Mouse (Mus musculus): ENCODE measurements at regions not wholly inside any gene's neighbourhood (a gene's known extent, or its start where the extent isn't known, plus 50 kb on each side); places are given as distances from the start of the nearest gene placed in this dataset.

GRCm38 (mm10) chr17:83959159-83959848, 111.5 kb upstream of the Haao start:
- no peak for DNase-seq

- no peak for DNase-seq
Measured at GRCm38 (mm10) chr17:83958706-83959105, 110.9 kb upstream of the Haao start.

GRCm38 (mm10) chr17:83957661-83958540, 110.1 kb upstream of the Haao start:
- no peak for DNase-seq

GRCm38 (mm10) chr17:83956821-83957565, 109.2 kb upstream of the Haao start:
- peak; percentile 33 for DNase-seq

- DNase-seq: peak; percentile 49
Measured at GRCm38 (mm10) chr17:83955978-83956377, 108.2 kb upstream of the Haao start.

- no peak for DNase-seq
Measured at GRCm38 (mm10) chr17:83955058-83955697, 107.4 kb upstream of the Haao start.

- DNase-seq: peak; percentile 88
Measured at GRCm38 (mm10) chr17:83954291-83955057, 106.7 kb upstream of the Haao start.

GRCm38 (mm10) chr17:83953656-83954055, 105.9 kb upstream of the Haao start:
- peak; percentile 65 for DNase-seq

- peak; percentile 39 for DNase-seq
Measured at GRCm38 (mm10) chr17:83946718-83947117, 99.0 kb upstream of the Haao start.

- DNase-seq: no peak
Measured at GRCm38 (mm10) chr17:83939344-83939743, 91.6 kb upstream of the Haao start.

GRCm38 (mm10) chr17:83938671-83939244, 91.0 kb upstream of the Haao start:
- DNase-seq: peak; percentile 66

- DNase-seq: peak; percentile 55
Measured at GRCm38 (mm10) chr17:83937576-83937975, 89.8 kb upstream of the Haao start.

- DNase-seq: no peak
Measured at GRCm38 (mm10) chr17:83936677-83937076, 88.9 kb upstream of the Haao start.

- DNase-seq: no peak
Measured at GRCm38 (mm10) chr17:83935969-83936368, 88.2 kb upstream of the Haao start.

- no peak for DNase-seq
Measured at GRCm38 (mm10) chr17:83935232-83935631, 87.5 kb upstream of the Haao start.

- peak; percentile 70 for DNase-seq
Measured at GRCm38 (mm10) chr17:83933743-83934142, 86.0 kb upstream of the Haao start.

- no peak for DNase-seq
Measured at GRCm38 (mm10) chr17:83930401-83930800, 82.6 kb upstream of the Haao start.

- DNase-seq: no peak
Measured at GRCm38 (mm10) chr17:83927749-83928387, 80.1 kb upstream of the Haao start.

GRCm38 (mm10) chr17:83924259-83924922, 76.6 kb upstream of the Haao start:
- DNase-seq: no peak

- no peak for DNase-seq
Measured at GRCm38 (mm10) chr17:83920894-83921293, 73.1 kb upstream of the Haao start.

GRCm38 (mm10) chr17:83920225-83920624, 72.5 kb upstream of the Haao start:
- no peak for DNase-seq

Measured in embryo, embryonic 11 days (tissue).